Mouse (Mus musculus) layer of hippocampus, adult 2 months (tissue): ENCODE results near the gene Ndufs1. TPM values are rescaled to one million over a fixed set of nuclear protein-coding genes. Genes with fewer than 3 reads are reported as not detected.
"Not testable (repeated sequence)": the region's sequence is repeated elsewhere in the genome, so short reads cannot be mapped to it uniquely, and the experiment has no call there.

ENCODE experiments used
- DNase-seq, 2 experiments: peaks; one replicate each; pipeline ENCODE4 v3.0.0; 2022; ENCODE audit warnings: low spot score in 2 of 2
- H3K27ac ChIP-seq: fragments of 200-600 bp; 2 replicates; pipeline ENCODE4 v1.8.1; 2022
- H3K4me3 ChIP-seq: fragments of 200-600 bp; 2 replicates; pipeline ENCODE4 v1.8.1; 2022; ENCODE audit warnings: mild to moderate bottlenecking
- CTCF ChIP-seq: fragments of 200-600 bp; conservative IDR thresholded peaks from 2 replicates; pipeline ENCODE4 v1.8.1; 2022; ENCODE audit warnings: antibody characterized with exemption, mild to moderate bottlenecking, moderate library complexity
- total RNA-seq, 2 experiments: library from RNA; stranded (reverse); gene quantifications; 2 replicates each; pipeline ENCODE4 v1.2.3; 2021

The Ndufs1 gene
- total RNA-seq, 2 experiments from 2014 or later, result 153 to 155 TPM

DNA sequence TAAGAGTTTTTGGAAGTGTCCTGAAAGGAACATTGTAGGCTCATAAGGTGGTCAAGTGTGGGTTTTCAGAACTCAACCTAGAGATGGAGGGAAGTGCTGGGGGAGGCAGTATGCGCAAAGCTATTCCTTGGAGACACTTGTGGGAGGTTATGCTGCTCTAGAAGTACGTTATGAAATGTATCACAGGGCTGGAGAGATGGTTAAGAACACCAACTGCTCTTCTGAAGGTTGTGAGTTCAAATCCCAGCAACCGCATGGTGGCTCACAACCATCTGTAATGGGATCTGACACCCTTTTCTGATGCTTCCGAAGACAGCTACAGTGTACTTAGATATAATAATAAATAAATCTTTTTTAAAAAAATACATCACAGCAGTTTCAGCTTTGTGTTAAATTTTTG is 3.5 kb upstream of the Ndufs1 start:
- no peak for TF ChIP-seq CTCF
- DNase-seq, result no peak
- H3K27ac ChIP-seq, result no peak overlapping the region
- no peak overlapping the region for H3K4me3 ChIP-seq

DNA sequence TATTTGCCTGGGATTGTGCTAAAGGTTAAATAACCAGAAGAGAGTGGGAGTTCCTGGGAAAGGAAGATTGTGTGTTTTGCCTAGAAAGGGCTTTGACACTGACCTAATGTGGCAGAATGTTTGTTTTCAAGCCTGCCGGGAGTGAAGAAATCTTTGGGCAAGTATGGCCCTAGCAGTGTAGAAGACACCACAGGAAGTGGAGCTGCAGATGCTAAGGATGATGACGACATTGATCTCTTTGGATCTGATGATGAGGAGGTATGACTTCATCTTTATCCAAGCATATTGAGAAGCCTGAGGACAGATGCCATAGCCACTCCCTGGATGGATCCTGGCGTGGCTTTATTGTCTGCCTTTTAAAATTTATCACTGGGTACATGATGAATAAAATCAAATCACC is 1.7 kb upstream of the Ndufs1 start:
- Histone ChIP-seq H3K27ac (no peak overlapping the region), H3K4me3 (peak overlapping the region; percentile 99; the same call in 1 of the 2 replicates)
- TF ChIP-seq CTCF, result no peak
- DNase-seq, result no peak

- DNase-seq, result no peak
- no peak for TF ChIP-seq CTCF
- H3K4me3 ChIP-seq, result peak overlapping the region; percentile 99
- peak overlapping the region; percentile 98 for H3K27ac ChIP-seq
Observed at GRCm38 (mm10) chr1:63176259-63176603, 402 bp downstream of the Ndufs1 start.

GRCm38 (mm10) chr1:63175853-63176252 is 780 bp downstream of the Ndufs1 start:
- DNase-seq, result no peak
- H3K4me3 ChIP-seq, result peak overlapping the region; percentile 99
- H3K27ac ChIP-seq, result peak overlapping the region; percentile 98
- no peak for TF ChIP-seq CTCF

DNA sequence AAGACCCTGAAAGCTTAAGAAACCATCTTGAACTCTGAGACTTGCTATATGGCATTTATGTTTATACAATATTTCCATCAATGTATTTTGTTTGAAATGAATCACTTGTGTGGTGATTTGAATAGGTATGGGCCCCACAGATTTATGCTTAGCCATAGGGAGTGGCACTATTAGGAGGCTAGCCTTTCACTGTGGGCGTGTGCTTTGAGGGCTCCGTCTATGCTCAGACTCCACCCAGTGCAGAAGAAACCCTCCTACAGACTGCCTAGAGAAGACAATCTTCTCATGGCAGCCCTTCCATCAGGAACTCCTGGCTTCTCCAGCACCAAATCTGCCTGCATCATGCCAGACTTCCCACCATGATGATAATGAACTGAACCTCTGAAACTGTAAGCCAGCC is 8.0 kb downstream of the Ndufs1 start:
- no peak overlapping the region for H3K4me3 ChIP-seq
- DNase-seq, result no peak
- H3K27ac ChIP-seq, result no peak overlapping the region
- TF ChIP-seq CTCF, result no peak

DNA sequence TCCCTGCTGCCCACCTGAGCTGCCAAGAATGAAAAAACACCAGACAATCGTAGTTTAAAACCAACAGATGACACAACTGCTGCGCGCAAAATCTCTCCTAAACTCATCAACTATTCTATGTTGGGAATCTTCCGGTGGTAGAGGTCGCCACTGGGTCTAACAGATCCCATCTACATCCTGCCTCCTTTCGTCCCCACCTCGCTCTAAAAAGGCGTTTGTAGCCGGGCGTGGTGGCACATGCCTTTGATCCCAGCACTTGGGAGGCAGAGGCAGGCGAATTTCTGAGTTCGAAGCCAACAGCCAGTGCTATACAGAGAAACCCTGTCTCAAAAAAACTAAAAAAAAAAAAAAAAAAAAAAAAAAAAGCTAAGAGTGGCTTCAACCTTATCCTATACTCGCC is 36.4 kb downstream of the Ndufs1 start:
- no peak for TF ChIP-seq CTCF
- Histone ChIP-seq H3K27ac (no peak overlapping the region), H3K4me3 (no peak overlapping the region)
- DNase-seq, result no peak

DNA sequence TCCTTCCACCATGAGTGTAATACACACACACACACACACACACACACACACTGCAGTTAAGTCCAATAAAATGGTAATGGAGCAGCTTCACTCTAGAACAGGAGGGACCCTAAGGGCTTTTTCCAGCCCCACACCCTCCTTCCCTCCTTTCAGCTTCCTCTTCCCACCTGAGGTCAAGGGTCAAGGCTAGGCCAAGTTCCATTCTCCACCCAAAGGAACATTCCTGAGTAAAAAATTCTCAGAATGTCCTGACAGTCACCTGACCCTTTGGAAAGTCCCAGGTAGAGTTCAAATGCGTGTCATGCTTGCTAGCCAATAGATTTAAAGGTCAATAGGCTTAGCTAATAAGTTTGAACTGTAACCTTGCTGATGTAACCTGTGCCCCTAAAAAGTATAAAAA is 38.0 kb downstream of the Ndufs1 start:
- DNase-seq, H3K4me3 ChIP-seq, H3K27ac ChIP-seq: not testable (repeated sequence)

DNA sequence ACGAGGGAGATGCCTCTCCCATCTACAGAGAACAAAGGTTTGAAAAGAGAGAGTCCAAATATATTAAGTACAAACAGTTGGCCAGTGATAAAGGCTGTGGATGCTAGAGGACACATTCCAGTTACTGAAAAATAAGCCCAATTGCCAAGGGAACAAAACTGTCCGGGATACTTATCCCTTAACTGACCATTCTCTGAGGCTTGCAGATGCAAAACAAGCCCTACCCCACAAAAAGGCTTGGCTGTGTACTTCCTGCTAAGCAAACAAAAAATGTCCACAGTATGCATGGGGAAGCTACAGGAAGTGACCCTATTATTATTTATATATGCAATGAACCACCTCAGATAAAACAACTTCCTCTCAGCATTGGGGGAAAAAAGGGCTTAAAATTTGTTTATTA is 38.7 kb downstream of the Ndufs1 start:
- DNase-seq, result no peak
- Histone ChIP-seq H3K4me3 (no peak overlapping the region), H3K27ac (no peak overlapping the region)
- TF ChIP-seq CTCF, result no peak

- no peak for TF ChIP-seq CTCF
- no peak for DNase-seq
- Histone ChIP-seq H3K27ac (no peak overlapping the region), H3K4me3 (no peak overlapping the region)
Observed at GRCm38 (mm10) chr1:63134530-63134929, 42.1 kb downstream of the Ndufs1 start.

DNA sequence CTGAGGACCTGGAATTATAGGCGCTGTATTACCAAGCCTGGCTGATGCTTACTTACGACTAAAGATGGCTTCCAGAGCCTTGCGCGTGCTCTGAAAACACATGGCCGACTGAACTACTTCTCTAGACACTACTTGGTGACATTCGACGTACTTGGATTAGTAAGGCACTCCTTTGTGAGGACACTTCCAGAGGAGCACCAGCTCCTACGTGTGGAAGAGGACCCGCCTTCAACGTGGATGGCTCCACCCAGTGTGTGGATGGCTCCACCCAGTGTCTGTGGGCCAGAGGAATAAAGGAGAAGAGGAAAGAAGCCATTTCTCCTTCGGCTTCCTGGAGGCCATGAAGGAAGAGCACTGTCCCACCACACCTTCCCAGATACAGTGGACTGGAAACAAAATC is 44.9 kb downstream of the Ndufs1 start:
- DNase-seq, result no peak
- Histone ChIP-seq H3K4me3 (no peak overlapping the region), H3K27ac (no peak overlapping the region)
- TF ChIP-seq CTCF, result no peak

DNA sequence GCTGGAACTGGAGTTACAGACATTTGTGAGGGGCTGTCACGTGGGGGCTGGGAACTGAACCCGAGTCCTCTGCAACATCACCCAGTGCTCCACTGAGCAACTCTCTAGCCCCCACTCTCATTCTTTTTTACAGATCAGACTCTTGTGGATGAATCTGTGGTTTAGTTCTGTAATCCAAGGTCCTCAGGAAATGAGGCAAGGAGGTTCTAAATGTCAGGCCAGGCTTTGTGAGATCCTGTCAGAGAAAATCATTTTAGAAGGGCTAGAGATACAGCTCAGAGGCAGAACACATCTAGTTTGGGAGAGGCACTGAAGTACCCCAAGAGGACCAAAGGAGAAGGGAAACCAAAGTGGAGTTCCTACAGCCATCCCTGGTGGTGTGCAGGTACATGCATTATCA is 45.8 kb downstream of the Ndufs1 start:
- no peak overlapping the region for H3K4me3 ChIP-seq
- no peak for DNase-seq
- no peak overlapping the region for H3K27ac ChIP-seq
- TF ChIP-seq CTCF, result no peak

GRCm38 (mm10) chr1:63129857-63130690 is 46.6 kb downstream of the Ndufs1 start:
- Histone ChIP-seq H3K4me3 (no peak overlapping the region), H3K27ac (no peak overlapping the region)
- TF ChIP-seq CTCF, result no peak
- DNase-seq, result no peak

- no peak for DNase-seq
- TF ChIP-seq CTCF, result no peak
Observed at GRCm38 (mm10) chr1:63129273-63129672, 47.4 kb downstream of the Ndufs1 start.

GRCm38 (mm10) chr1:63126206-63126605 is 50.4 kb downstream of the Ndufs1 start:
- H3K4me3 ChIP-seq, result no peak overlapping the region
- H3K27ac ChIP-seq, result no peak overlapping the region
- TF ChIP-seq CTCF, result no peak
- DNase-seq, result no peak

More at GRCm38 (mm10) chr1:63129273-63129672, 47.4 kb downstream of the Ndufs1 start:
- Histone ChIP-seq H3K27ac (no peak overlapping the region), H3K4me3 (no peak overlapping the region)
